Mouse (Mus musculus) G1E (cell line): ENCODE measurements around the gene Glt8d2.

Experiments used
- CTCF ChIP-seq: IDR thresholded peaks from 2 replicates; pipeline ENCODE4 v1.5.1; 2012; ENCODE audit warnings: low read depth, low read length, inconsistent platforms, mixed read lengths
- GATA1 ChIP-seq: IDR thresholded peaks from 2 replicates; pipeline ENCODE4 v1.6.1; 2012; ENCODE audit warnings: borderline replicate concordance, low read length, inconsistent platforms, mixed read lengths
- TAL1 ChIP-seq: conservative IDR thresholded peaks from 2 replicates; pipeline ENCODE4 v1.6.1; 2012; ENCODE audit warnings: low read depth, low read length, inconsistent platforms, mixed read lengths

DNA sequence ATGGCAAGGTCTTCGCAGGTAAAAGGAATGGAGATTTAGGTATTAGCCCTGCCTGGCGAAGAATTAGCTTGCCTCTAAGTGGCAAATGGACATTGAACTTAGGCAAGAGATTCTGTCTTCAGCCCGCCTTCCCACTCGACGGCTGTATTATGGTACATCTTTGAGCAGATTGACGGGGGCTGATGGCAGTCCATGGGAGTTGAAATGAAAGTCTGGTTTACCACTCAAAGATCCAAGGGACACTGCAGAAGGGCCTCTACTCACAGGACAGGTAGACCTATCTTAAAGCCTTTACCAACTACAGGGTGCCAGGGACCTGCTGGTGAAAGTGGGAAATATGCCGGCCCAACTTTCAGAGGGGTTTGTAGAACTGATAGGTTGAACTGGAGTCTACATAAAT lies 60.0 kb downstream of the Glt8d2 start:
- TF ChIP-seq GATA1, result no peak
- TF ChIP-seq CTCF, result no peak
- TF ChIP-seq TAL1, result no peak
